Mouse (Mus musculus) megakaryocyte, embryonic 14.5 days (primary cell): ENCODE results near the gene Rpl10-ps3. TPM values are rescaled to one million over a fixed set of nuclear protein-coding genes. Genes with fewer than 3 reads are reported as not detected.

ENCODE experiments used
- H3K27me3 ChIP-seq: replicated peaks from 2 replicates; pipeline ENCODE3; 2012; ENCODE audit warnings: inconsistent platforms
- H3K36me3 ChIP-seq: replicated peaks from 2 replicates; pipeline ENCODE3; 2012; ENCODE audit warnings: low read length, inconsistent platforms, mixed read lengths
- H3K4me1 ChIP-seq: 2 replicates; pipeline ENCODE4 v1.6.1; 2012; ENCODE audit warnings: inconsistent platforms
- H3K4me3 ChIP-seq: replicated peaks from 2 replicates; pipeline ENCODE3; 2012; ENCODE audit warnings: moderate library complexity, mild to moderate bottlenecking, inconsistent platforms
- H3K9me3 ChIP-seq: 2 replicates; pipeline ENCODE4 v1.6.1; 2012; ENCODE audit warnings: inconsistent platforms
- FLI1 ChIP-seq: IDR thresholded peaks from 2 replicates; pipeline ENCODE4 v1.6.1; 2012; ENCODE audit warnings: low read length, inconsistent platforms, mixed read lengths
- GATA1 ChIP-seq: IDR thresholded peaks from 3 replicates; pipeline ENCODE4 v1.6.1; 2012; ENCODE audit warnings: mixed read lengths, low read length, inconsistent platforms, borderline replicate concordance
- polyA plus RNA-seq: library from polyadenylated mRNA; stranded (reverse); fragments of >175 nt; gene quantifications from 2 replicates; pipeline ENCODE4 v1.2.3, GENCODE M21; 2012; ENCODE audit warnings: low replicate concordance; ENCODE audit not compliant: insufficient read depth

Gene Rpl10-ps3
- polyA plus RNA-seq, 1 experiment, result 40.3 TPM

- TF ChIP-seq FLI1, result no peak
- no peak for TF ChIP-seq GATA1
- no peaks in the 10 kb centered on the region for H3K27me3 ChIP-seq
- no peaks in the 10 kb centered on the region for H3K36me3 ChIP-seq
- H3K9me3 ChIP-seq, result no peaks in the 10 kb centered on the region; the same call in 1 of the 2 replicates
- no peaks in the 10 kb centered on the region for H3K4me1 ChIP-seq
- H3K4me3 ChIP-seq, result no peak overlapping the region
These were observed 7.0 kb upstream of the Rpl10-ps3 start for GRCm38 (mm10) chr9:50351746-50352145.

GRCm38 (mm10) chr9:50350571-50350970 lies 5.8 kb upstream of the Rpl10-ps3 start:
- H3K27me3 ChIP-seq, result no peaks in the 10 kb centered on the region

GRCm38 (mm10) chr9:50349156-50349555 lies 4.4 kb upstream of the Rpl10-ps3 start:
- Histone ChIP-seq H3K4me3 (no peak overlapping the region), H3K27me3 (no peaks in the 10 kb centered on the region), H3K9me3 (peaks cover 14% of the 10 kb centered on the region), H3K4me1 (no peaks in the 10 kb centered on the region), H3K36me3 (no peaks in the 10 kb centered on the region)
- TF ChIP-seq GATA1, result no peak
- TF ChIP-seq FLI1, result no peak

More at GRCm38 (mm10) chr9:50350571-50350970, 5.8 kb upstream of the Rpl10-ps3 start:
- Histone ChIP-seq H3K4me1 (no peaks in the 10 kb centered on the region), H3K9me3 (peaks cover 6% of the 10 kb centered on the region), H3K4me3 (no peak overlapping the region), H3K36me3 (no peaks in the 10 kb centered on the region)
- TF ChIP-seq GATA1 (no peak), FLI1 (no peak)

DNA sequence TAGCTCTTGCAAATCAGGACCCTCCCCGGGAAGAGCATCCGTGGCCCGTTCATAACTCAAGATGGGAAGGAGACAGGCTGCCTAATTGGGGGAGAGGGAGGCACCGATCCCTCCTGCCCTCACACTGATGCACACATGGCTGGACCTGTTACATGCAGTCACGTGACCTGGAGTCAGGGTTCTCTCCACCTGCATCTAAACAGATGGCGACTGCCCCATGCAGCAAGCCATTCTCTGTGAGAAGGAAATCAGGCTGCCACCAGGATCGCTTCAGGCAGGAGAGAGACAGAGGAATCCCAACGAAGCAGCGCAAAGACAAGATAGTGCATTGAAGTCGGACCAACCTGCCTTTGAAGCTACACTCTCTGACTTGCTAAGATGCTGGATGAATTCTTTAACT lies 3.5 kb upstream of the Rpl10-ps3 start:
- TF ChIP-seq FLI1, result no peak

DNA sequence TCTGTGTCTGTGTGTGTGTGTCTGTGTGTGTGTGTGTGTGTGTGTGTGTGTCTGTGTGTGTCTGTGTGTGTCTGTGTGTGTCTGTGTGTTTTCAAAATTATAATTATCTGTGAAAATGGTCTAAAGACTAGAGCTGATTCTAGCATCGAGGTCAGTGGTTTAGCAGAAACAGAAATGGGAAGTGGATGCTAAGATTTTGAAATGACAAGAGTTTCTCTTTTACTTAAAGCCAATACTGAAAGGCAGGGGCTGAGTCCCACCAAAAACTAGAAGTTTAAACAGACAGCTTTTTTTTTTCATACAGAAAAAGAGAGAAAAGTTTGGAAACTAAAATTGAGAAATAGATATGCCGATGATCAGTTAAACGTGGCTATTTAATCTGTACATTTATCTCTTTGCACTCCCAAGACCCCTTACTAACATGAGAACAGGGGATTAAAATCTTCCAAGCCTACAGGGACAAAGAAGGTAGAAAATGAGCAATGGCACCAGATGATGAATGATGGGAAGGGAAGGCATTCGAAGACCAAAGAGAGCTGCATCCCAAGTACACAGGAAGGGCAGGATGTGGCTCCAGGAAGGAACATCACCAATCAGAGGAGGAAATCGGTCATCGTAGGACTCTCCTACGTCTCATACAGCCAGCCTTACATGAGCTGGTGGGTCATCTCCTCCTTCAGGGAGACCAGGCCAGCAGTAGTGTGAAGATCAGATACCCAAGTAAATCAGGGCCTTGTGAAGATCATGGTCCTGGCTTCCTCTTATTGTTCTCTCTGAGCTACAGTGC lies 9.0 kb downstream of the Rpl10-ps3 start:
- Histone ChIP-seq H3K27me3 (no peaks in the 10 kb centered on the region), H3K4me1 (0 out of 2 replicates have a peak, but pooled peaks cover 3% of the 10 kb centered on the region), H3K9me3 (0 out of 2 replicates have a peak, but pooled peaks cover 6% of the 10 kb centered on the region), H3K36me3 (no peaks in the 10 kb centered on the region), H3K4me3 (no peak overlapping the region)
- TF ChIP-seq GATA1 (no peak), FLI1 (no peak)

More for the DNA sequence above, 3.5 kb upstream of the Rpl10-ps3 start:
- H3K9me3 ChIP-seq, result peaks cover 14% of the 10 kb centered on the region
- H3K4me3 ChIP-seq, result peak overlapping the region; percentile 56
- no peaks in the 10 kb centered on the region for H3K36me3 ChIP-seq
- no peaks in the 10 kb centered on the region for H3K27me3 ChIP-seq
- H3K4me1 ChIP-seq, result no peaks in the 10 kb centered on the region

DNA sequence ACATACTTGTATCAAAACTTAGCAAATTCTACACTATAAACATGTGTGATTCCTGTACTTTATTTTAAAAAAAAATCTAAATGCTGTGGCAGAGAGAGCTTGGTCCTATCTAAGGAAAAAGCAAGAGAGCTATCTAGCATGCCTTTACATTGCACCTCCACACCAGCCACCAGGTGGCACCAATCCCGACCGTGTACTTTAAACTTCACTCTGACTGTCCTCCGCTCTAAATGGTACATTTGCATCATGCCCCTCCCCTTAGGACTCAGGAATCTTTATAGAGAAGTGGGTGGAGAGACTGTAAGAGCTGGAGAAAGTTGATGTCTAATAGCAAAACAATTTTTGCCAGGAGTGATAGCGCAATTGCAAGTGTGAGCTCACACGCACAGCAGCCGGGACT lies 11.4 kb downstream of the Rpl10-ps3 start:
- no peak for TF ChIP-seq FLI1
- no peak for TF ChIP-seq GATA1
- H3K4me1 ChIP-seq, result 0 out of 2 replicates have a peak, but pooled peaks cover 3% of the 10 kb centered on the region

GRCm38 (mm10) chr9:50324355-50325225 lies 20.2 kb downstream of the Rpl10-ps3 start:
- TF ChIP-seq GATA1, result no peak
- TF ChIP-seq FLI1, result no peak

More for the DNA sequence above, 11.4 kb downstream of the Rpl10-ps3 start:
- Histone ChIP-seq H3K4me3 (no peak overlapping the region), H3K27me3 (no peaks in the 10 kb centered on the region), H3K36me3 (no peaks in the 10 kb centered on the region), H3K9me3 (no peaks in the 10 kb centered on the region)

GRCm38 (mm10) chr9:50320729-50321128 lies 24.0 kb downstream of the Rpl10-ps3 start:
- H3K4me3 ChIP-seq, result no peak overlapping the region
- no peaks in the 10 kb centered on the region for H3K4me1 ChIP-seq
- no peaks in the 10 kb centered on the region for H3K36me3 ChIP-seq
- no peaks in the 10 kb centered on the region for H3K27me3 ChIP-seq
- TF ChIP-seq FLI1 (no peak), GATA1 (no peak)
- H3K9me3 ChIP-seq, result peaks cover 10% of the 10 kb centered on the region

More at GRCm38 (mm10) chr9:50324355-50325225, 20.2 kb downstream of the Rpl10-ps3 start:
- Histone ChIP-seq H3K27me3 (no peaks in the 10 kb centered on the region), H3K36me3 (no peaks in the 10 kb centered on the region), H3K9me3 (peaks cover 12% of the 10 kb centered on the region), H3K4me3 (no peak overlapping the region), H3K4me1 (no peaks in the 10 kb centered on the region)

GRCm38 (mm10) chr9:50319506-50319905 lies 25.3 kb downstream of the Rpl10-ps3 start:
- H3K4me1 ChIP-seq, result no peaks in the 10 kb centered on the region
- peaks cover 5% of the 10 kb centered on the region; the same call in 1 of the 2 replicates for H3K9me3 ChIP-seq
- no peaks in the 10 kb centered on the region for H3K27me3 ChIP-seq
- H3K36me3 ChIP-seq, result no peaks in the 10 kb centered on the region
- TF ChIP-seq GATA1 (no peak), FLI1 (no peak)
- no peak overlapping the region for H3K4me3 ChIP-seq

- no peak for TF ChIP-seq FLI1
- no peak for TF ChIP-seq GATA1
- Histone ChIP-seq H3K27me3 (no peaks in the 10 kb centered on the region), H3K36me3 (no peaks in the 10 kb centered on the region), H3K9me3 (peaks cover 5% of the 10 kb centered on the region; the same call in 1 of the 2 replicates), H3K4me1 (no peaks in the 10 kb centered on the region), H3K4me3 (no peak overlapping the region)
These were observed 27.5 kb downstream of the Rpl10-ps3 start for GRCm38 (mm10) chr9:50317299-50317698.
